Mouse (Mus musculus) frontal cortex, adult (tissue): ENCODE measurements around the gene Slc9b2.

Experiments used
- ATAC-seq: cut with Nextera tagmentation; 2 replicates; pipeline ENCODE4 v1.9.2; 2017; ENCODE audit warnings: mild to moderate bottlenecking, moderate library complexity, mixed read lengths; ENCODE audit not compliant: low TSS enrichment

Slc9b2 gene

DNA sequence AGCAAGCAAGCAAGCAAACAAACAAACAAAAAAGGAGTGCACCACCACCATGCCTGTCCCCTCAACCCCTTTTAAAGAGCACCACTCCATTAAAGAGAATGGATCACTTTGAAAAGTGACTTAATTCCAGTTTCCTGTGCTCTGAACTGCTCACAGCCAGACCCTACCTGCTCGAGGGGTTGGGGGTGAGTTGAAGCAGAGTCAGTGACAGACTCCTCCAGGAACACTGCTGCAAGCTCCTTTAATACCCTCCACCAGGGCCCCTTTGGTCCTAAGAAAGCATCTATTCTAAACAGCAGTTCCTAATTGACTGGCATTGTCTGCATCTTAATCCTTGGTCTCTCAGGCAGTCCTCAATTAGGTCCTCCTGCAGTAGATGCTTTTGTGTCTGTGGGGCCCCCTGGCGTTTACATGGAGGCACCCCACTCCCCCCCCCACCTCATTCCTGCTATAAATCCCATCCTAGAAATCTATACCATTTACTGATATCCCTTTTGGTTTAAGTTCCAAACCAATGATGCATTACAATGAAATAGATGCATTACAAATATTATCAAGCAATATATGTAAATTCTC is 5.5 kb downstream of the Slc9b2 start:
- no peak for ATAC-seq

- no peak for ATAC-seq
These were observed 6.2 kb downstream of the Slc9b2 start for GRCm38 (mm10) chr3:135313727-135314126.

DNA sequence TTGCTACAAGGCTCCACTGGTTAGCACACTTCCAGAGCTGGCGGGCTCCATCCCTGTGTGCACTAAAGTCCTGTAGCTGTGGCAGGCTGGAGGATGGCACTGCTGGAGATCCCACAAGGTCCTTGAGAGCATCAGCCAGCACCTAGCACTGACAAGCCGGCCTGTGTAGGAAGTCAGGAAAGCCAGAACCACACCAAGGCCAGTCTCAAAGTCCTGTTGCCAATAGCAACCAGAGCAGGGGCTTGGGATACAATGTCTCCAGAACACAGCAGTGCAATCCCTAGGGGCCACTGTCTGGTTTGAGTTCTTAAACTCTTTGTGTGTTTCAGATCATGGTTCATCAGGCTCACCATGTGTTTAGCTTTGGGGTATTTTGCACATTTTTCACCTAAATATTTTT is 7.3 kb downstream of the Slc9b2 start:
- no peak for ATAC-seq

DNA sequence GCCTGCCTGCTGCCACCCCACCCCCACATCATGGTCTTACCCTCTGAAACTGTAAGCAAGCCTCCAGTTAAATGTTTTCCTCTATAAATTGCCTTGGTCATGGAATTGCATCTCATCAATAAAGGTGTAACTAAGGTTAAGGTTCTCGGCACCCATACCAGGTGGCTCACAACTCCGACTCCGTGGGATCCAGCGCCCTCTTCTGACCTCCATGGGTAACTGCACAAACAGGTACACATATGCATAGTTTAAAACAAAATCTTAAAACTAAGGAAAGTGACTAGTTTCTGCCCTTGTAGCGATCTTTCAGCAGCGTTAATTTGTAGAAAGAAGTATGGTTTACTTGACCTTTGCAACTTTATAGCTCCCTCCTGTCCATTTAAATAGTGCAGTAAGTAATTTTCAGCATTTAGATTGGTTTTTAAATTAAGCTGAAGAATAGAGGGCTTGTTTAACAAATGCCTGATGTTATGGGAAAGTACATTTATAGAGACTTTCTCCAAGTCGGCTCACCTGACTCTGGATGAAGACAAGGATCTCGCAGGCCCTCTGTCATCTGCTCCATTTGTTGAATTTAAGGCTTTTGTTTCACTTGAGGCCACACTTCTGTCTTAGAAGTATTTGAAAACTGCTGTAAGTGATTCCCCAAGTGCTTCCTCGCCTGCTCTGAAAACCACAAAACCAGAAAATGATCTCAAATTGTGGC is 8.4 kb downstream of the Slc9b2 start:
- no peak for ATAC-seq

DNA sequence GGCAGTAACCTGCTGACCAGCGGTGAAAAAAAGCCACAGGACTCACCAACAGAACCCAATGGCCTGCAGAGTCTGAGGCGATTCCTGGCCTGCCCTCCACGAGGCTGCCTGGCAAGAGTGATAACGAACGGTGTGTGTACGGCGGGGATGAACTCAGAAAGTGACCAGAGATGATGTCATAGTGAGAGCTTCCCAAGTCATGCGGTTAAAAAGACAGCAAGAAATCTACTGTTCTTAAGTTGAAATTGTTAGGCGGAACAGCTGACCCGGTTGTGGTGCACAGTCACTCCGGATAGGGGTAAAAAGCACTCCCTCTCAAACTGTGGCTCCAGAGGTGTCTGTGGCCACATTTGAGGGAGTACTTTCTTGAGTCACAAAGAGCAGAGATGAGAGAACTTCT is 10.8 kb downstream of the Slc9b2 start:
- ATAC-seq, result no peak

- ATAC-seq, result peak; percentile 71
These were observed 16.9 kb downstream of the Slc9b2 start for GRCm38 (mm10) chr3:135324354-135324753.

- no peak for ATAC-seq
These were observed 19.7 kb downstream of the Slc9b2 start for GRCm38 (mm10) chr3:135327176-135327575.

DNA sequence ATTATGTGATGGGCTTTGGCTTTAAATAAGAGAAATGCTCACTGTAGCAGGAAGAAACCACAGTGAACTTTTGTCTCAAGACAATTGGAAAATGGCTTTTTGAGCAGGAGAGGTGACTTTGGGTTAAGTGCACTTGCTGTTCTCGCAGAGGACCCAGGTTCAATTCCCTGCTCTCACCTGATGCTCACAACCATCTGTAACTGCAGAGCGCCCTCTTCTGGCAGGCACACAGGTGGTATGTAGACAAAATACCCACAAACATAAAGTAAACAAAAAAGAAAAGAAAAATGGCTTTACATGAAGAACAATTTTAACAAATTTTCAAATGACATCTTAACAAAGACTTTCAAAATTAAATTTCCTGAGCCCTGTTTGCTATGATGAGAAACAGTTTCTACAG is 20.1 kb downstream of the Slc9b2 start:
- no peak for ATAC-seq

DNA sequence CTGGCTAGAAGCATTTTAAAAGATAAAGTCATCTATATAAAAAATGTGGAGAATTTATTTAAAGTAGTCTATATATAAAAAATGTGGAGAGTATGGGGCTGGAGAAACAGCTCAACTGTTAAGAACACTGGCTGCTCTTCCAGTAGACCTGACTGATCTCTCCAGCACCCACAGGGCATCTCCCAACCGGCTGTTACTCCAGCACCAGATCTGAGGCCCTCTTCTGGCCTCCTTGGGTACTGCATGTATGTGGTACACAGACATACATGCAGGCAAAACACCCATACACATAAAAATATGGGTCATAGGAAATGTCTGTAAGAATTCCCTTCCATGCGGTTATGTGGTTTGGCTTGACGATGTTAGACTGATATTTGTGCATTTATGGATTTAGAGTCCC is 21.1 kb downstream of the Slc9b2 start:
- ATAC-seq, result no peak

GRCm38 (mm10) chr3:135332691-135333090 is 25.2 kb downstream of the Slc9b2 start:
- ATAC-seq, result no peak

DNA sequence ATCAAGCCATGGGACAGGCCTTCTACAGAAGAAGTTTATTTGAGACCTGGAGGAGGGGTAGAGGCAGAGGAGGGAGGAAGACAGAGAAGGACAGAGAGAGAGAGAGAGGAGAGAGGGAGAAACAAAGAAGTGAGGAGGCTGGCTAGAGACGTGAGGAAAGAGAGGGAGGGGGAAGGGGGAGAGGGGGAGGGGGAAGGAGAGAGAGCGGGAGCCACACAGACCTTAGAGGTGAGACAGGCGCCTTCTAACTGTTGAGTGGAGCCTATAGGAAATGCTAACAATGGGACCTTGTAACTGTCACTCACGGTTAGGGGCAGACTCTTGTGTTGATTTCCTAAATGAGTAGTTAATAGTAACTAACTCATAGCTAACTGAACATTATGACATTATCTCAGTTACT is 26.3 kb downstream of the Slc9b2 start:
- no peak for ATAC-seq

- no peak for ATAC-seq
These were observed 40.3 kb downstream of the Slc9b2 start, which contains the start of gene Slc9b1 for GRCm38 (mm10) chr3:135347739-135348264. Gene Slc9b1, plus strand, starts transcription at chr3:135348029.

DNA sequence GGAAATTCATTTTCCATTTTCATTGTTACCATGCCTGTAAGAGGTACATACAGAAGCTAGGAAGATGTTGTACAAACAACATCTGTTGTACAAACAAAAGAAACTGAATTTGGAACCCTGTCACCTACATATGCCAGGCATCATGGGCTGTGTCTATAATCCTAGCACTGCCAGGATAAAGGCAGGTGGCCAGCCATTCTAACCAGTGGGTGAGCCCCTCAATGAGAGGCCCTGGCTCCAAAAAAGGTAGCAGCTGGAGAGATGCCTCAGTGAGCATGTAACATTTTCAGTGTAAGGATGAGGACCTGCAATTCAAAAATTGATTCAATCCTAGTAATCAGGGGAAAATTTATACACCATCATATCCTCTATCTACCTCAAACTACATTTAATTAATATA is 41.5 kb downstream of the Slc9b2 start:
- ATAC-seq, result no peak

DNA sequence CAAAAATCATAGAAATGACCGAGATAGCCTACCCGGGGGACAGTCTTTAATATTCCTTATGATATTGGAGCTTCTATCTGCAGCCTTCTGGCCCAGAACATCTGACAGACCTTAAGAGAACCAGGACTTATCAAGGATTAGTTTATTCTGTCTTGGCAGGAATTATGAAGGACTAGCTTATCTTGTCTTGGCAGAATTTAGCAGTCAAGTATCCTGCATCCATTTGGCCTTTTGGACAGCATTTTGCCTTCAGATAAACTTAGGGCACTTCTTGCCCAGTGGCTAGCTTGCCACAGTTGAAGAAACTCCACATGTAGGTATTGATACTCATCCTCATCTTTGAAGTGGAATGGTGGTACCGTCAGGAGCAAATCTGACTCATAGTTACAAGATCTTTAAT is 44.4 kb downstream of the Slc9b2 start:
- ATAC-seq, result no peak

GRCm38 (mm10) chr3:135357394-135357793 is 49.9 kb downstream of the Slc9b2 start:
- no peak for ATAC-seq

DNA sequence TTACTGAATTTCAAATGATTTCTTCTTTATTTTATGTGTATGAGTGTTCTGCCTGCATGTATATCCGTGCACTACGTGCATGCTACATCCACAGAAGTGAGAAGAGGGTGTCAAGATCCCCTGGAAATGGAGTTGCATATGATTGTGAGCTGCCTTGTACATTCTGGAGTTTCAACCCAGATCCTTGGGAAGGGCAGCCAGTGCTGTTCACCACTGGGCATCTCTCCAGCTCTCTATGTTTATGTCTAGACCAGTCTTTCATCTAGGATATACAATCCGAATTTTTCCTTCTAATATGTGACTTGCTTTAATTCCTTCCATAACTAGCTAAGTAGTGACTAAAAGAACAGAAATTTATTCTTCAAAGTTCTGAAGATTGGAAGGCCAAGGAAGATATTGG is 68.3 kb downstream of the Slc9b2 start:
- ATAC-seq, result no peak

- ATAC-seq, result no peak
These were observed 69.9 kb downstream of the Slc9b2 start for GRCm38 (mm10) chr3:135377445-135377844.

GRCm38 (mm10) chr3:135379868-135380267 is 72.4 kb downstream of the Slc9b2 start:
- ATAC-seq, result no peak

DNA sequence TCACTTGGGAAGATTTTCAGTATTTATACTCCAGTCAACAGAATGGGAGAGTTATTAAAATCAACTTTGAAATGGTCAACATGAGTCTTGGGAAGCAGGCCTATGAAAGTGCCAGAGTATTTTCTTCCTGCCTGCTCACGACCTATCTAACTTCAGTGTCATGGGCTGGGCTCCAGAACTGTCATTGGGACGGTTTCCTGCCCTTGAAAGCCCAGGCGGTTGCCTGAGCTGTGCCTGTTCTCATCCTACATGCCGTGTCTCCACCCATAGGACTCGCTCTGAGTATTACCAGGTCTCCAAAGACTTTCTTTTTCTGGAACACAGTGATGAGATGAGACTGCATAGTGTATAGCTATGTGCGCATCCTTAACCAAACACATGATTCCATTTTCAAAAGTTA is 85.7 kb downstream of the Slc9b2 start:
- no peak for ATAC-seq
